Mouse (Mus musculus) right cerebral cortex, adult 18-20 months (tissue): ENCODE data around the gene Tulp1.
A peak's percentile ranks its signal among the peaks of the same experiment; 100 is the strongest.
"Not testable (repeated sequence)": the region's sequence is repeated elsewhere in the genome, so short reads cannot be mapped to it uniquely, and the experiment has no call there.

Experiments
- DNase-seq: peaks from one replicate; pipeline ENCODE4 v3.0.0; 2022; ENCODE audit warnings: mixed read lengths

The Tulp1 gene

DNA sequence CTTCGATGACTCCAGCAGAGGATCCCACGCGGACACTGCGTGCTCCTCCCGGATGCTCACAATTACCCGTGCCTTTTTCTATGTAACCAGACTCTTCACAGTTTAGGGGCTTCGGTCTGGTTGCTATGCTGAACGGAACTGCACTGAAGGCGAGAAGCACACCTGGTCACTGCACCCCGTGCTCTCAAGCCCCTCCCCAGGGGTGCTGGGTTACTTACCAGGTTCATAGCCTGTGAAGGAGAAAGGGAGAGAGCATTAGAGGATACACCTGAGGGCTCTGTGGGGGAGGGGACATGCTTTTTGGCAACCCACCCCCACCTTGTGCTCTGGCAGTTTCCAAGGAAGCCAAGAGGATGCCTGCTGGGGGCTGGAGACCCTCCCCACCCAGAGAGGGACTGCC, 29.8 kb downstream of the Tulp1 start:
- no peak for DNase-seq

DNA sequence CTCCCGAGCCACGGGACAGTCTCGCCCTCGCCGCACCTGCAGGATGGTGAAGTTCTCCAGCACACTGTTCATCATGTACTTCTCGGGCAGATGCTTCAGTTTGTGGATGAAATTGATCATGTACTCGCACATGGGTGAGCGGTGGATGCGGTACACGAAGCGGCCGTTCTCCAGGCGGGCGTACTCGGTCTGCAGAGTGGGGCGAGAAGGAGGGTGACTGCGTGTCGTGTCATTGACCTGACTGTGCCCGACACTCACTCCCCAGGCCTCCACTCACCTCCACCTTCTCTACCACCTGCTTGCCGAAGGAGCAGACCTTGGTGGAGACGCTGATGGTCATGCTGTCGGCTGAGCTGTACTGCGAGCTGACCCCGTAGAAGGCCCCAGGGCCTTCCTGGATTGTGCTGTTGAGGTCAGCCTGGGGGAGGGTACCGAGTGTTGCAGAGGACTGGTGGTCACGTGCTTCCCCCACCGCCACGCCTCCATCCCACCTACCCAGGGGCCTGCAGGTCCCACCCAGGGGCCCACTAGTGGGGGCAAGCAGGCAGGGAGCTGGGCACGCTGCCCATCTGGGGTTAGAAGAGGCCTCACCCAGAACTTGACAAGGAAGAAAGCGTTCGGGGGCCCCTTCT, 32.0 kb downstream of the Tulp1 start:
- no peak for DNase-seq

DNA sequence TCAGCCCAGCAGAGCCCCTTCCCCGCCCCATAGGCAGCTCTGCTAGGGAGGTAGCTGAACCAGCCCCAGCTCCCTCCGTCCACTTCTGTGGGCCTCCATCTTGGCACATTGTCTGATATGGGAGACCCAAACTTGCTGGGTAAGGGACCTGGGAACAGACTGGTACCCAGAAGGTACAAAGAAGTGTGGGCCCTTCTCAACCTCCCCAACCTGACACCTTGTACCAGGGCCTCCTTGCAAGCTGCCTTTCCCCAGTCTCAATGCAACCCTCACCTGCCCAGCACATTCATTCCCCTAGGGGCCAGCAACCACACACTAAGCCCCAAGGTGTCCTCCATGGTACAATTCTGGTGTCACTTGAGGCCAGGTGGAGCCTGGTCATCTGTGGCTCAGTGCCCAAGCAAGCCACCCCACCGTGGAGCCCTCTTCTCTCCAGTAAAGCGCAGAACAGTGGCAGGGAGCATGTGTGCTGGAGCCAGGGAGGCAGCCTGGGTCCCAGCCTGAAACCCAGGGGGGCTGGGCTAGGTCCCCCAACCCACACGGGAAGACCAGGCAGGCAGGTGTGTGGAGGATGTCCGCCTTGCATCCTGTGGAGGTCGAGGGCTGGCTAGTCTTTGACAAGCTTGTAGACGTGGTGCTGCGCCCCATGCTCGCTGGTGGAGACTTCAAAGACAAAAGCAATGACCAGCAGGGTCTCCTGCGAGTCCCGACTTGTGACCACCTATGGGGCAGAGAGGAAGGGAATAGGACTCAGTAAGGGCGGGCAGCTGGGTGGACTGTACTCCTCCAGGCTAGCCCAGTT, 32.7 kb downstream of the Tulp1 start:
- no peak for DNase-seq

DNA sequence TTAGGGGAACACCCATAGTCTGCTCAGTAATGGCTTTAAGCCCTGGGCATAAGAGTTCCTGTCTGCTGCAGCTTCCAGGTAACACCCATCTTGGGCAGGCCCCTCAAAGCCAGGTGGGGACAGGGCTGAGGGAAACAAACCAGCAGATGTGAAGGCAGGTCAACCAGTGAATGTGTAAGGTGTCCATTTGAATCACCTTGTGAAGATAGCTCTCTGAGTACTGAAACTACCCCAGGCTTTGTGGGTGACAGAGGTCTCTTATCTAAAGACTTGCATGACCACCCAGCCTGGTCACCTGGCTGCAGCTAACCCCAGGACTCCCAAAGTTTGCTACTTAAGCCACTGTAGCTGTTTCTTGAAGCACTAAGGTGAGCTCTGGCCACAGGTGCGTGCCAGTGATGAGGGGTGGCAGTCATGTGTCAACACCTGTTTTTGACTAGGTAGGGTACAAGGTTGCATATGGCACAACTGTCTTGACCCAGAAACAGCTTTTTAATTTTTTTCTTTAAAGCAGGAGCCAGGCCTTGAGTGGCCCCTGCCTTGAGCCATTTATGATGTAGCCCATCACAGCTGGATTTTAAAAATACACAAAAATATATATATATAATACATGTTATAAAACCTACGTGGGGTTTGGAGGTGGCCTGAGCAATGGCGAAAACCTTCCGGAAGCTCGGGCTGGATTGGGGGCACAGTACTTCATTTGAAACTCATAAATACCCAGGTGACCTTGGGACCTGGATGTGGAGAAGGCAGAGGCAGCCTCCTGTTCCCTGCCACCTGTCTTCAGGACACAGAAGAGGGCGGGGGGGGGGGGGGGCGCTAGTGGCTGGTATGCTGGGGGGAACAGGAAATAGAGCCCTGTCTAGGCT, 33.5 kb downstream of the Tulp1 start:
- DNase-seq = no peak

- DNase-seq = not testable (repeated sequence)
Measured at GRCm38 (mm10) chr17:28330590-28330989, 34.4 kb downstream of the Tulp1 start.

DNA sequence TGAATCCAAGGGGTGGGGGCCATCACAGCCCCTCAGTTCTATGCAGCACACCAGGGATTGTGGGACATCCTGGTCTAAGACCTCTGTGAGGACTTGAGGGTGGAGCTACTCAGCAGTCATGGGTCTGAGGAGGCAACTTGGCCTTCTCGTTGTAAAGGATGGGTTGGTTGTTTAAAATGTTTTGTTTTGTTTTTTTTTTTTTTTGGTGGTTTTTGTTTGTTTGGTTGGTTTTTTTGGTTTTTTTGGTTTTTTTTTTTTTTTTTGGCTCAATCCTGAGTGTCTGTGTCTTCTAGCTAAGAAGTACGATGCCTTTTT, 34.8 kb downstream of the Tulp1 start:
- no peak for DNase-seq

DNA sequence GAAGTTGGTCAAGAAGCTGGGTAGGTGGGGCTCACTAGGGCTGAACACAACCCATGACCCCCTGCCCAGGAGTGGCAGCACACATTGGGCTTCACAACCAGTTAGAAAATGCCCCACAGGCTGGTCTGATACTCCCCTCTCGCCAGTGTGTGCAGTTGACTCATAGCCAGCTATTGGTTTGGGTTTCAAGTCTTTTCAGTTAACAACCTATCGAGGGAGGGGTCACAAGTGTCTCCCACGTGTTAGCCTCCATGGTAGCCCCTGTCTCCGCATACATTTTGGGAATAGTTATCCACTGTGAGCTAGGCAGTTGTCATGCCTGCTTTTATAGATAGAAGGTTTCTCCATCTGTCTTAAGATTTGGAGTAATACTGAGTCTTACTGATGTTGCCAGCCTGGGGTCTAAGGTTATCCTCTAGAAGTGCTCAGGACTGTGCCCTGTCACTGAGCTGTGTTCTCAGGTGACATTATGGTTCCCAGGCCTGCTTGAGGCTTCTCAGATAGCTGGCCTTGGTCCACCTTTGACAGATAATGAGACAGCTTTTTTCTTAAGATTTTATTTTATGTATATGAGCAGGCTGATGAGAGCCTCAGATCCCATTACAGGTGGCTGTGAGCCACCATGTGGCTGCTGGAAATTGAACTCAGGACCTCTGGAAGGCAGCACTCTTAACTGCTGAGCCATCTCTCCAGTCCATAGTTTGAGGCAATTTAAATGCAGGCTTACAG, 35.4 kb downstream of the Tulp1 start:
- no peak for DNase-seq

DNA sequence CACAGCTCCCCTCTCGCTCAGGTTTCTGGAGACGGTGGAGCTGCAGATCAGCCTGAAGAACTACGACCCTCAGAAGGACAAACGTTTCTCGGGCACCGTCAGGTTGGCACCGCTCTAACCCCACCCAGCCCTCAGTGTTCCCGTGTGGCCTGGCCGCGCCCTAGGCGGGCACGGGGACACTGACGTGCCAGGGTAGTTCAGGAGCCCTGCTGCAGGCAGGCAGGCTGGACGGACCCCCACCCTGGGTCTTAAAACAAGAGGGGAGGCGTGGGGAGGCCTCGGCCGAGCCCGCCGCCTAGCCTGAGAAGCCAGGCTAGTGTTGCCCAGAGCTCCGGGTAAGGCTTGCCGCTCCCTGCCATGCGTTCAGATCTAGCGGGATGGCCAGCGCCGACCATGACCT, 36.1 kb downstream of the Tulp1 start:
- DNase-seq = no peak

DNA sequence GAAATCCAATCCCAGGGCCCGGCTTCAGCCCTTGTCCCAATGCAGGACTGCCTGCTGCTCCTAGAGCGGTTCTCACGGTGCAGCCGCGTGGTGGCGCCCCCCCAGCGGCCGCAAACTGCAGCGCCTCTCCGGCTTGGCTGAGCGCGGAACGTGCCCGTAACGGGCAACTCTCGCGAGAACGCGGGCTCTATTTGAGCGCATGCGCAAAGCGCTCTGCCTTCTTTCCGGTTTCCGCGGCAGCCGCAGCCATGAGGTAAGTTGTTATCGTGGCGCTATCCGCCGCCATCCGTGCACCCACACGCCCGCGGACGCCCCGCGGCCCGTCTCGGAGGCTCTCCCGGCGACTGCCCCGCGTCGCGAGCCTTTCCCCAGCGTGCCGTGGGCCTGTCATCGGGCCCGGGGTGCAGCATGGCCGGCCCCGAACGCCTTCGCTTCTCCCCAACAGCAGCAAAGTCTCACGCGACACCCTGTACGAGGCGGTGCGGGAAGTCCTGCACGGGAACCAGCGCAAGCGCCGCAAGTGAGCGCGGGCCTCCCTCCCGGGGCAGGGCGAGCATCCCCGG, 36.6 kb downstream of the Tulp1 start, which contains the start of gene Rpl10a:
Gene Rpl10a (plus strand): TSS at position 106 of the 563 bp plus-strand sequence.
- peak; percentile 96 for DNase-seq

DNA sequence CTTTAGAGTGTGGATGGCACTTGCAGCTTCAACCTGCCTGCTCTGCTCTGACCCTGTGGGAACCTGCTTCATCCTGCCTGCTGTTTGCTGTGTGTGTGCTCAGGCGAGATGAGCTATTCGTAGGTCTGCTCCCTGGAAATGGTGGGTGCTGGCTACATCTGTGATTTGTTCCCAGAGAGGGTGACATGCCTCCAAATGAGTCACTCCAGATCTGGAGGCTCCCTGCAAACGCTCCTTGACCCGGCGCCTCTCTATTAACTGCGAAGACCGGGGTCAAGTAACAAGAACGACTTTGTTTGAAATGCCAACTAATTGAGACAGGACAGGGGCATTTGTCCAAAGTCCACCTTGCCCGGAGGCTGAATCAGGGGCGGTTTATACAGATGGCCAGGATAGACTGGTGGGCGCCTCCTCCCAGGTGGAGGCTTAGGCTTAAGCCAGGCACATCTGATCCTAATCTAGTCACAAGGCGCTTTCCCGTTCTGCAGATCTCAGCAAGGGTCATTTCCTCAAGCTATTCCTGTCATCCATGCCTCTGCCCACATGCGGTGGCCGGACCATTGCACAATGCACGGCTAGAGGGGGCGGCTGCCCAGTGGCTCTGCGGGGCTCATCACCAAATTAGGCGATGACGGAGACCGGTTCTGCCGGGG, 37.2 kb downstream of the Tulp1 start:
- DNase-seq = peak; percentile 64

- DNase-seq = no peak
Measured at GRCm38 (mm10) chr17:28326951-28327350, 38.1 kb downstream of the Tulp1 start.

- DNase-seq = no peak
Measured at GRCm38 (mm10) chr17:28325751-28326150, 39.3 kb downstream of the Tulp1 start.

DNA sequence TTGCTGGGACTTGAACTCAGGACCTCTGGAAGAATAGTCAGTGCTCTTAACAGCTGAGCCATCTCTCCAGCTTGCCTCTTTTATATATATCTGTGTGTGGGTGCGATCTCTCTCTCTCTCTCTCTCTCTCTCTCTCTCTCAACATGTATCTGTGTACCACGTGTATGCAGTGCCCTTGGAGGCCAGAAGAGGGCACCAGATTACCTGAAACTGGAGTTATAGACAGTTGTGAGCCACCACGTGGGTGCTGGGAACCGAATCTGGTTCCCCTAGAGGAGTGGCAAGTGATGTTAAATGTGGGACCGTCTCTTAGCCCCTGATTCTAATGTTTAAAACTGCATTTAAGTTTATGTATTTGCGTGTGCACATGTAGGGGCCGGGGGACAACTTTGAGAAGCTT, 40.6 kb downstream of the Tulp1 start:
- DNase-seq = not testable (repeated sequence)

DNA sequence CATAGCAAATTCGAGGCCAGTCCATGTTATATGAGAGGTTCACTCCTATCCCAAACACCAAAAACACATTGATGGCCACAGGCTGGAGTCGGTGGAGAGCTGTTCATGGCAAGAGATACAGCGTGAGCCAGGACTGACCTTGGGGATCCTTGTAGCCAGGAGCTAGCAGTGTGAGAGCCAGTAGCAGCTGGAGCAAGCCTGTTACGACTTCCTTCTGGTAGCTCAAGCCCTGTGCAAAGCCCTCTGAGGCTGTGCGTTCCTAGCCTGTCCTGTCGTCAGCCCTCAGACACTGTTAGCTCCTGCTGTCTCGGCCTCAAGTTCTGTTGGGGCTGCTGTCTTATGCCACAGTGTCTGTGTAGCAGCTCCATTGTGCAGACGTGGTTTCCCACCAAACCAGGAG, 41.2 kb downstream of the Tulp1 start:
- no peak for DNase-seq

DNA sequence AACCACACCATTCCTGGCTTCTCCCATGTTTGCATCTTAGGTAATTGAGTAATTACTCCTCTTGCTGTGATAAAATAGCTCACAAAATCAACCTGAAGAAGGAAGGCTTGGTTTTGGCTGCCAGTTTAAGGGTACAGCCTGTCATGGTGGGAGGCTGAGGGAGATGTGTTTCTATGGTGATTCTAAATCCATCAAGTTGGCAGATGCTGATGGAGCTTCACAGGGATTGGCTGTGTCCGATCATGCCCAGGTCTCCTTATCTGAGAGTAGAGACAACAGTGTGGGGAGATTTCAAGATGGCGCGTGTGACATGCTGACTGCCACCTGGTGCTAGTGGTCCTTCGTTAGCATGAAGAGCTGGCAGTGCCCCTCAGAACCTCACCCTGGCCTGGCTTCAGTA, 43.3 kb downstream of the Tulp1 start:
- DNase-seq = no peak

- no peak for DNase-seq
Measured at GRCm38 (mm10) chr17:28317725-28318124, 47.3 kb downstream of the Tulp1 start.

GRCm38 (mm10) chr17:28317091-28317490, 47.9 kb downstream of the Tulp1 start:
- DNase-seq = no peak

DNA sequence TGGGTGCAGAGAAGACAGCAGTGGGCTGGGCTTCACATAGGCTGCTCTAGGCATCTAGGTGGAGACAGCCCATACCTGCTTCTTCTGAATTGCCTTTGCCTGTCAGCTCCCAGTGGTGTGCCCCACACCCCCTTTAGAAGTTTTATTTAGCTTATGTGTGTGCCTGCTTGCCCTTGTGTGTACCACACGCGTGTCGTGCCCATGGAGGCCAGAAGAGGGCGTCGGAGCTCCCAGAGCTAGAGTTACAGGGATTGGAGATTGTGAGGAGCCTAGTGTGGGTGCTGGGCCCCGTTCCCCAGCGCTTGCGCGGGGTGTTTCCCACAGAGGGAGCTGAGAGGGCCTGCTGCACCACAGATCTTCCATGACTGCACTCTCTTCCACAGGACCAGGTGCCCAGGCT, 48.5 kb downstream of the Tulp1 start:
- no peak for DNase-seq

DNA sequence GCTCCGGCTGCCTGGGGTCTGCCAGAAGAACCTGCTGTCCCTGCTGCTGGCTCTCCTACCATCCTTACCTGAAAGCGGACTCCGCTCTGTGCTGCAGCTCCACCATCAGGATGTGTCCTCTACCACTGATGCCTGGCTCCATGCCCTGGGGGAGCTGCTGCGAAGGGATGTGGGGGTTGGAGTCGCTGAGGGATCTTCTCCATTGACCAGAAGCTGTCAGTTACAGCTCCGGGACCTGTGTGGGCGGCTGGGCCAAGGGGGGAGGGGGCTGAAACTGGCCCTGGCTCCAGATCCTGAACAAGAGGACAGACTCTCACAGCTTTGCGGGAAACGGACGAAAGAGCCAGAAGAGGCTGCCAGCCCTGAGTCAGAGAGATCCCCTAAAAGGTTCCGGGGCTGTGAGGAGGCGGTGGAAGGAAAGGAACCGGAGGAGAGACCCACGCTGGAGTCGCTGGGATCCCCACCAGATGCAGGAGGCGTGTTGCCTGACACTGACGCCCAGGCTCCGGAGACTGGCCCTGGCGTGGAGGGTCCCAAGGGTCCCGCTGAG, 49.3 kb downstream of the Tulp1 start:
- DNase-seq = no peak

DNA sequence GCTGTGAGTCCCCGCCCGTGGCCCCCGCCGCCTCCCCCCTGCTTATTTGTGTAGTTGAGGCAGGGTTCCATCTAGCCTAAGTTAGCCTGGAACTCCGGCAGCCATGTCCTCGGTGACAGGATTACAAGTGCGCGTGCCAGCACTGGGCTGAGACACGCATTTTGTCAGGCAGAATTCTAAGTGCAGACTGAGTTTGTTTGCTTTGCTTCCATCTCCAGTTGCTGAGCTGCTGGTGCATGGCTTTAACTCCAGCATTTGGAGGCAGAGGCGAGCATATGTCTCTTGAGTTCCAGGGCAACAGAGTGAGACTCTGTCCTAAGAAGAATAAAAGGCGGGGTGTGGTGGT, 51.2 kb downstream of the Tulp1 start:
- DNase-seq = no peak

- DNase-seq = peak; percentile 95
Measured at GRCm38 (mm10) chr17:28313212-28313879, 51.7 kb downstream of the Tulp1 start, which contains the start of gene Fance. TSS of gene Fance (plus strand) at chr17:28313519.
